Mouse (Mus musculus): Measurements from ENCODE around the gene Asb10.

DNA sequence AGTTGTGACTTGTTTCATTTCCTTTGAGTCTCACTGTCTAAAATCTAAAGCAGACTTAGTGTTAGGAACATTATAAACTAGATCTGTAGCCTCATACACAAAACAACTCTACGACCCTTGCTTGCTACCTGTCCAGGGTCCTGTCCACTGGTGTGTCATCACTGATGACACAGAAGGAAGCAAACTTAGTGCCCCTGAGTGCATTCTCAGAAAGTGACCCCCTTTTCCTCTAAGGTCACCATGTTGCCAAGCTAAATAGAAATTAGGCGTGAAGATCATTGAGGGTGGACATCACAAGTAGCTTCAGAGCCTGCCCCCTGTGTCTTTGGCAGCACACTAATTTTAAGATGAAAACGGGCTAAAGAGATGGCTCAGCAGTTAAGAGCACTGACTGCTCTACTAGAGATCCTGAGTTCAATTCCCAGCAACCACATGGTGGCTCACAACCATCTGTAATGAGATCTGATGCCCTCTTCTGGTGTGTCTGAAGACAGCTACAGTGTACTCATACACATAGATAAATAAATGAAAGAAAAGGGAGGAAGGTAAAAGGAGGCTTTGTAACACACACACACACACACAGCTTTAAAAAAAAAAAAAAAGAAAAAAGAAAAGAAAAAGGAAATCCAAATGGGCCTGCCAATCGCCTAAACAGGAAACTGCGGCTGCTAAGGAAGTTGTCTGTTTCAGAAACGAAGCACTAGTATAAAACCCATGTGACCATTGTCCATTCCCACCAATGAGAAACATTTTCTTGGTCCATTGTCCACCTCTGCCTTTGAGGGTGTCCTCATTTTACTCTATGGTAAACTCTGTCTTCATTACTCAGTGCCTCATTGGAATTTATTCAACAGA lies 37.6 kb upstream of the Asb10 start:
- no peak for TF ChIP-seq CTCF (IDR thresholded peaks at IDR 0.05; ENCODE audit: low read depth, low read length)
- TF ChIP-seq POLR2A (IDR thresholded peaks at IDR 0.05; ENCODE audit: extremely low read depth, insufficient read depth, low read length) = no peak
